Mouse (Mus musculus) limb, embryonic 12.5 days (tissue): ENCODE results near the gene Psmb11. TPM values are rescaled to one million over a fixed set of nuclear protein-coding genes. Genes with fewer than 3 reads are reported as not detected.

ENCODE experiments used
- ATAC-seq: fragments of 200-750 bp; cut with Nextera tagmentation; 2 replicates; pipeline ENCODE4 v1.8.0; 2017; ENCODE audit warnings: low read depth, moderate TSS enrichment; ENCODE audit not compliant: insufficient number of reproducible peaks, insufficient read depth, low FRiP score, low TSS enrichment
- H3K27ac ChIP-seq: fragments of 300-500 bp; sonication (generic); 2 replicates; pipeline ENCODE4 v1.5.1; 2016; ENCODE audit warnings: mild to moderate bottlenecking, moderate library complexity
- H3K27me3 ChIP-seq: fragments of 300-500 bp; sonication (generic); 2 replicates; pipeline ENCODE4 v1.6.1; 2016; ENCODE audit warnings: mild to moderate bottlenecking, moderate library complexity
- H3K36me3 ChIP-seq: fragments of 300-500 bp; sonication (generic); 2 replicates; pipeline ENCODE4 v1.6.1; 2016; ENCODE audit warnings: mild to moderate bottlenecking, moderate library complexity
- H3K4me1 ChIP-seq: fragments of 300-500 bp; sonication (generic); replicated peaks from 2 replicates; pipeline ENCODE4 v1.6.1; 2016
- H3K4me2 ChIP-seq: fragments of 300-500 bp; sonication (generic); 2 replicates; pipeline ENCODE4 v1.6.1; 2016; ENCODE audit warnings: mild to moderate bottlenecking, moderate library complexity
- H3K4me3 ChIP-seq: fragments of 300-500 bp; sonication (generic); replicated peaks from 2 replicates; pipeline ENCODE4 v1.5.1; 2016; ENCODE audit warnings: mild to moderate bottlenecking
- H3K9ac ChIP-seq: fragments of 300-500 bp; sonication (generic); replicated peaks from 2 replicates; pipeline ENCODE4 v1.6.1; 2016; ENCODE audit warnings: mild to moderate bottlenecking, moderate library complexity
- H3K9me3 ChIP-seq: fragments of 300-500 bp; sonication (generic); 2 replicates; pipeline ENCODE4 v1.6.1; 2016; ENCODE audit warnings: mild to moderate bottlenecking, moderate library complexity
- WGBS: fragments of 180-500 bp; shearing (Covaris S2); methylation state at CpG from one replicate; pipeline ENCODE4 v1.1.7; 2016; 5-methylcytosine and 5-hydroxymethylcytosine counted together
- microRNA counts: library from miRNA; unstranded; fragments of <30 nt; microRNA quantifications from one replicate; lab custom pipeline; 2017
- microRNA-seq: library from miRNA; unstranded; fragments of <30 nt; microRNA quantifications from one replicate; pipeline ENCODE4, GENCODE M21; 2017
- polyA plus RNA-seq: library from polyadenylated mRNA; unstranded; fragments of >200 nt; fragmentation: Nextera tagmentation; extraction: Ambion mirVana; gene quantifications from 2 replicates; pipeline ENCODE4 v1.2.1, GENCODE M21; 2016

Gene Psmb11
- polyA plus RNA-seq, 1 experiment from 2014 or later: 0.06 TPM

DNA sequence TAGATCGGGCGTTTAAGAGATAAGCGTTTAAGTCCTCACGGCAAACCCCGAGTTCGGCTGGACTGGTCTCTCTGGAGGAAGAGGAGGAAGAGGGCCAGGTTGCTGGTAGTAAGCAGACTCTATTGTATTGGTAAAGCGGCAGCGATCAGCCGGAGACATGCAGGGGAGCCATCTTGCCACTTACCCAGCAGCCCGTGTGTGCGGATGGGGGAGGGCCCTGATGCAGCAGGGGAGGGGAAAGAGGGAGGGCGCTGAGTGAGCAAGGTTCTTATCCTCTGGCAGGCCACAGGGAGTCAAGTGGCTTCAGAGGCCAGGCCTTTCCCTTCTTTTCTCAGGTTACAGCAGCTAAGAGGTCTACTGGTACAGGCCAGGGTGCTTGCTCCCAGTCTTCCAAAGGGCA, 32.3 kb downstream of the Psmb11 start:
- ATAC-seq: peak; percentile 78

DNA sequence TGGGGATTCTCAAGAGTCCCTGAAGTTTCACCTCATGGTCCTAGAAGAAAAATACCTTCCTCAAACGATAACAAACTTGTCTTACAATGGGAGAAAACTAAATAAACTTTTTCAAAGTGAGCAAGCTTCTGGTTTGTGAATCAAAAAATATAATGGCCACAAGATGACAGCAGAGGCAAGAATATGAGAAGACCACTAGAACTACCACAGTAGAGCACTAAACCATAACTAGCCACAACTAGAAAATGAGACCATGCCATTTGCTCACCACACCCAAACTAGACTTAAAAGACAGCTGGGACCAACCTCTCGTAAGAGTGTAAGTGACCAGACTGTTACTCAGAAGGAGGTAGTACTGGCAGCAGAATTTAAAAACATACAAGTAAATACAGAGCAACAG, 38.8 kb downstream of the Psmb11 start:
- WGBS: 86% methylated on average over 2 of the region's 2 CpGs
- peaks cover 100% of the 10 kb centered on the region for H3K36me3 ChIP-seq

More for the DNA sequence above, 32.3 kb downstream of the Psmb11 start:
- peaks cover 69% of the 10 kb centered on the region for H3K36me3 ChIP-seq
- 2% methylated on average over 12 of the region's 12 CpGs for WGBS
- peak overlapping the region; percentile 89 for H3K9ac ChIP-seq
- H3K27me3 ChIP-seq: no peaks in the 10 kb centered on the region
- no peaks in the 10 kb centered on the region for H3K9me3 ChIP-seq
- H3K4me3 ChIP-seq: peak overlapping the region; percentile 64
- peak overlapping the region; percentile 86 for H3K27ac ChIP-seq
- H3K4me1 ChIP-seq: peaks cover 39% of the 10 kb centered on the region
- H3K4me2 ChIP-seq: peak overlapping the region; percentile 76

DNA sequence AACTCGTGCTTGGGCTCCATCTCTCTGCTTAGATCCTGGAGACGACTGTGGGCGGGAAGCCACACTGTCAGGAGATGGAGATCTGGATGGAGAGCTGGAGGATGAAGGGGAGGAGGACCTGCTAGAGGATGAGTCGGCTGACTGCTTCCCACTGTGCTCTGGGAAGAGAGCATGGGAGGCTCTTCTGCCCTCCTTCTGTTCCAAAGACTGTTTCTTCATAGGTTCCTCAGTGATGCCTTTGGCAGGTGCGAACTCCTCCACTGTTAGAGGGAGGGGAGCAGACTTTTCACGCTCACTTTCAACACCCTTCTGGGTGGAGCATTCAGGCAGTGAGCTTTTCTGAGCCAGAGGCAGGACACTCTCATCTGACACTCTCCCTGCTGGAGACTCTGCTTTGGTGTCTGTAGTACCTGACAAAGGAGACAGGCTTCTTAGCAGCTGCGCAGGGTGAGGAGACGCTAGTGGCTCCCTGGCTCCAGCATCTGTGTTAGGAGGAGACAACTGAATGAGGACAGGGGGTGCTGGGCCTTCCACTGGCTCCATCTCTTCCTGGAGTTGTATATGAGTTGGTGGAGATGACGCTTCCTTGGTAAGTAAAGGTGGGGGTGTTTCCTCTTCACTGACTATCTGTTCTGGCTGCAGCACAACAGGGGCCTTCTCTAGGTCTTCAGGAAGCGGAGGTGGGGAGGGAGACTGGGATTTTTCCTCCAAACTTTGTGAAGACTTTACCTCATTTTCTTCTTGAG, 43.4 kb downstream of the Psmb11 start:
- Histone ChIP-seq H3K27me3 (no peaks in the 10 kb centered on the region), H3K36me3 (peaks cover 98% of the 10 kb centered on the region), H3K4me2 (no peak overlapping the region), H3K4me1 (no peaks in the 10 kb centered on the region), H3K27ac (no peak overlapping the region), H3K4me3 (no peak overlapping the region), H3K9me3 (no peaks in the 10 kb centered on the region), H3K9ac (no peak overlapping the region)
- no peak for ATAC-seq
- WGBS: 89% methylated on average over 10 of the region's 10 CpGs

More for the DNA sequence above, 38.8 kb downstream of the Psmb11 start:
- no peak overlapping the region for H3K27ac ChIP-seq
- no peaks in the 10 kb centered on the region for H3K27me3 ChIP-seq
- no peak for ATAC-seq
- H3K9me3 ChIP-seq: no peaks in the 10 kb centered on the region
- no peak overlapping the region for H3K4me2 ChIP-seq
- no peak overlapping the region for H3K4me3 ChIP-seq
- H3K4me1 ChIP-seq: no peaks in the 10 kb centered on the region
- no peak overlapping the region for H3K9ac ChIP-seq

GRCm38 (mm10) chr14:54669381-54669780, 48.1 kb downstream of the Psmb11 start:
- no peak overlapping the region for H3K27ac ChIP-seq
- H3K4me3 ChIP-seq: no peak overlapping the region
- H3K27me3 ChIP-seq: no peaks in the 10 kb centered on the region
- no peaks in the 10 kb centered on the region for H3K9me3 ChIP-seq
- peaks cover 87% of the 10 kb centered on the region for H3K36me3 ChIP-seq
- WGBS: 92% methylated on average over 4 of the region's 4 CpGs
- ATAC-seq: no peak
- H3K9ac ChIP-seq: no peak overlapping the region
- H3K4me1 ChIP-seq: no peaks in the 10 kb centered on the region
- no peak overlapping the region for H3K4me2 ChIP-seq

DNA sequence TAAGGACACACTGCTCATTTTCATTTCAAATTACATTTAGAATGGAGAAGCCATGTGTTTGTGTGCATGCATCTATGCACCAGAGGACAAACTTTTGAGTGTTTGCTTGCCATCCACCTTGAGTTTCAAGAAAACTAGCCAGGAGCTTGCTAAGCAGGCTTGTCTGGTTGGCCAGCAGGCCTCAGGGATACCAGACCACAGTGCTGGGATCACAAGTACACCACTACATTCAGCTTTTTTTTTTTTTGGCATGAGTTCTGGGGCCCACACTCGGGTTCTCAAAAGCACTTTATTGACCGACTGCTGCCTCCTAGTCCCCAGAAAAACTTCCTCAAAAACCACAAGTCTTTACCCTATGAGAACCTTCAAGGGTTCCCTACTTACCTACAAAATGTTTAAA, 53.1 kb downstream of the Psmb11 start:
- Histone ChIP-seq H3K9ac (no peak overlapping the region), H3K4me3 (no peak overlapping the region), H3K27ac (no peak overlapping the region), H3K9me3 (no peaks in the 10 kb centered on the region), H3K4me1 (no peaks in the 10 kb centered on the region), H3K36me3 (peaks cover 85% of the 10 kb centered on the region), H3K27me3 (no peaks in the 10 kb centered on the region), H3K4me2 (no peak overlapping the region)
- ATAC-seq: no peak
- WGBS: 73% methylated on average over 2 of the region's 2 CpGs

DNA sequence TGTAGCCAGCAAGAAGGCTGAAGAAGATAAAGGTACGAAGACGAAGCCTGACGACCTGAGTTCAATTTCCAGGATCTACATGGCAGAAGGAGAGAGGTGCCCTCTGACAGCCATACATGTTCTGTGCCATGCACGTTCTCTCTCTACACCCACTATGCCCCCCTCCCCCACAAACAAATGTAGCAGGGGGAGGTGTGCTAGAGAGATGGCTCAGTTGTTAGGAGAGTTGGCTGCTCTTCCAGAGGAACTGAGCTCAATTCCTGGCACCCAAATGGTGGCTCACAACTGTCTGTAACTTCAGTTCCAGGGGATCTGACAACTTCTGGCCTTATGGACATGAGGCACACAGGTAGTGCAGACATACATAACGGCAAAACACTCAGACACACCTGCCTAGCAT, 55.1 kb downstream of the Psmb11 start:
- H3K36me3 ChIP-seq: peaks cover 90% of the 10 kb centered on the region
- H3K9me3 ChIP-seq: no peaks in the 10 kb centered on the region
- H3K27me3 ChIP-seq: no peaks in the 10 kb centered on the region
- 89% methylated on average over 5 of the region's 5 CpGs for WGBS
- H3K27ac ChIP-seq: no peak overlapping the region
- H3K4me2 ChIP-seq: no peak overlapping the region
- no peak overlapping the region for H3K4me3 ChIP-seq
- no peak overlapping the region for H3K9ac ChIP-seq
- ATAC-seq: no peak
- no peaks in the 10 kb centered on the region for H3K4me1 ChIP-seq

GRCm38 (mm10) chr14:54678657-54679304, 57.5 kb downstream of the Psmb11 start:
- Histone ChIP-seq H3K36me3 (peaks cover 91% of the 10 kb centered on the region), H3K4me1 (no peaks in the 10 kb centered on the region), H3K9me3 (no peaks in the 10 kb centered on the region), H3K9ac (no peak overlapping the region), H3K27me3 (no peaks in the 10 kb centered on the region), H3K4me2 (no peak overlapping the region), H3K4me3 (no peak overlapping the region), H3K27ac (no peak overlapping the region)
- ATAC-seq: no peak
- 91% methylated on average over 16 of the region's 16 CpGs for WGBS

MicroRNAs encoded within 50 kb of the gene (microRNA counts, 519-probe panel; counts per million panel counts)
- microRNA mmu-miR-686 (lab: Ali Mortazavi, UCI): not detected

Small RNA genes lying within 50 kb of the gene (microRNA-seq; reads per million reads assigned to microRNA genes)
- gene Mir686 (not detected), gene Mir6948 (0.93 reads per million)

Other genes starting within 250 kb of the Psmb11 start
- 3.3 and 5.1 TPM in 2 replicates for gene Slc7a7, start 203.7 kb upstream of the Psmb11 start, polyA plus RNA-seq
- gene Mrpl52, start 194.5 kb upstream of the Psmb11 start, polyA plus RNA-seq: 259 and 277 TPM in 2 replicates
- 149 and 176 TPM in 2 replicates for gene Mmp14, start 189.8 kb upstream of the Psmb11 start, polyA plus RNA-seq
- 28.3 and 28.7 TPM in 2 replicates for gene Lrp10, start 157.3 kb upstream of the Psmb11 start, polyA plus RNA-seq
- gene Rem2, start 145.3 kb upstream of the Psmb11 start, polyA plus RNA-seq: 4.3 and 5.0 TPM in 2 replicates
- gene Prmt5, start 103.9 kb upstream of the Psmb11 start, polyA plus RNA-seq: 105 and 106 TPM in 2 replicates
- gene Haus4, start 66.8 kb upstream of the Psmb11 start, polyA plus RNA-seq: 54.5 and 58.1 TPM in 2 replicates
- 68.9 and 72.2 TPM in 2 replicates for gene Ajuba, start 43.9 kb upstream of the Psmb11 start, polyA plus RNA-seq
- 9.7 and 10.7 TPM in 2 replicates for gene 4931414P19Rik, start 15.4 kb upstream of the Psmb11 start, polyA plus RNA-seq
- 410 and 432 TPM in 2 replicates for gene Psmb5, start 3.4 kb upstream of the Psmb11 start, polyA plus RNA-seq
- not detected in 2 replicates for gene Gm17606, start 19.5 kb downstream of the Psmb11 start, polyA plus RNA-seq
- gene Cdh24, start 19.9 kb downstream of the Psmb11 start, polyA plus RNA-seq: 11.8 and 12.9 TPM in 2 replicates
- gene 1700123O20Rik, start 64.8 kb downstream of the Psmb11 start, polyA plus RNA-seq: 105 TPM in 2 replicates
- gene Acin1, start 65.5 kb downstream of the Psmb11 start, polyA plus RNA-seq: 148 and 175 TPM in 2 replicates
- gene Gm29776, start 77.4 kb downstream of the Psmb11 start, polyA plus RNA-seq: 0.16 and 0.23 TPM in 2 replicates
- gene Cebpe, start 90.7 kb downstream of the Psmb11 start, polyA plus RNA-seq: not detected in 2 replicates
- gene Slc7a8, start 160.5 kb downstream of the Psmb11 start, polyA plus RNA-seq: 0.56 and 1.1 TPM in 2 replicates
- not detected in 2 replicates for gene Rnf212b, start 192.7 kb downstream of the Psmb11 start, polyA plus RNA-seq
- gene Homez, start 249.5 kb downstream of the Psmb11 start, polyA plus RNA-seq: 14.2 and 15.9 TPM in 2 replicates